Mouse (Mus musculus) kidney, embryonic 16.5 days (tissue): ENCODE data around the gene Mfrp. TPM values are rescaled to one million over a fixed set of nuclear protein-coding genes. Genes with fewer than 3 reads are reported as not detected.

Experiments
- ATAC-seq: fragments of 200-750 bp; cut with Nextera tagmentation; 2 replicates; pipeline ENCODE4 v1.8.0; 2017; ENCODE audit warnings: moderate TSS enrichment; ENCODE audit not compliant: low FRiP score, low TSS enrichment
- H3K27ac ChIP-seq: fragments of 300-500 bp; sonication (generic); 2 replicates; pipeline ENCODE4 v1.5.1; 2014; ENCODE audit warnings: low read length
- H3K27me3 ChIP-seq: fragments of 300-500 bp; sonication (generic); 2 replicates; pipeline ENCODE4 v1.6.1; 2014; ENCODE audit warnings: low read length, control low read depth, mixed read lengths; ENCODE audit not compliant: insufficient read depth
- H3K36me3 ChIP-seq: fragments of 300-500 bp; sonication (generic); 2 replicates; pipeline ENCODE4 v1.6.1; 2014; ENCODE audit warnings: low read length, control low read depth, mixed read lengths; ENCODE audit not compliant: insufficient read depth
- H3K4me1 ChIP-seq: fragments of 300-500 bp; sonication (generic); 2 replicates; pipeline ENCODE4 v1.6.1; 2014; ENCODE audit warnings: low read length, control low read depth, mixed read lengths; ENCODE audit not compliant: insufficient read depth
- H3K4me2 ChIP-seq: fragments of 300-500 bp; sonication (generic); replicated peaks from 2 replicates; pipeline ENCODE4 v1.6.1; 2014; ENCODE audit warnings: low read depth, low read length
- H3K4me3 ChIP-seq: fragments of 300-500 bp; sonication (generic); 2 replicates; pipeline ENCODE4 v1.5.1; 2014; ENCODE audit warnings: mild to moderate bottlenecking, low read length
- H3K9ac ChIP-seq: fragments of 300-500 bp; sonication (generic); replicated peaks from 2 replicates; pipeline ENCODE4 v1.6.1; 2014; ENCODE audit warnings: low read length
- H3K9me3 ChIP-seq: fragments of 300-500 bp; sonication (generic); 2 replicates; pipeline ENCODE4 v1.6.1; 2016; ENCODE audit warnings: low read length, control low read depth
- WGBS: fragments of 180-500 bp; shearing (Covaris S2); extraction: QIAGEN DNeasy Blood & Tissue Kit; methylation state at CpG from one replicate; pipeline ENCODE4 v1.1.7; 2014; 5-methylcytosine and 5-hydroxymethylcytosine counted together
- polyA plus RNA-seq: library from polyadenylated mRNA; unstranded; fragments of >200 nt; fragmentation: Nextera tagmentation; extraction: Ambion mirVana; gene quantifications from 2 replicates; pipeline ENCODE4 v1.2.1, GENCODE M21; 2015

The Mfrp gene
- polyA plus RNA-seq, 1 experiment from 2014 or later, result 0.25 TPM

GRCm38 (mm10) chr9:44125546-44126428 is 24.3 kb downstream of the Mfrp start:
- H3K4me2 ChIP-seq, result 0 out of 2 replicates have a peak overlapping the region, but pooled peaks have one; percentile 10
- no peaks in the 10 kb centered on the region for H3K9me3 ChIP-seq
- H3K36me3 ChIP-seq, result no peaks in the 10 kb centered on the region
- WGBS, result 21% methylated on average over 18 of the region's 18 CpGs
- peak overlapping the region; percentile 37 for H3K27ac ChIP-seq
- peaks cover 42% of the 10 kb centered on the region for H3K4me1 ChIP-seq
- no peak overlapping the region; the same call in 1 of the 2 replicates for H3K9ac ChIP-seq
- peak; percentile 52 for ATAC-seq
- H3K4me3 ChIP-seq, result no peak overlapping the region
- H3K27me3 ChIP-seq, result no peaks in the 10 kb centered on the region

GRCm38 (mm10) chr9:44126746-44127145 is 25.2 kb downstream of the Mfrp start:
- Histone ChIP-seq H3K4me1 (peaks cover 52% of the 10 kb centered on the region), H3K9me3 (no peaks in the 10 kb centered on the region), H3K4me2 (no peak overlapping the region), H3K4me3 (no peak overlapping the region), H3K27ac (peak overlapping the region; percentile 31), H3K9ac (no peak overlapping the region), H3K36me3 (no peaks in the 10 kb centered on the region), H3K27me3 (no peaks in the 10 kb centered on the region)
- no peak for ATAC-seq
- WGBS, result 86% methylated on average over 3 of the region's 3 CpGs

GRCm38 (mm10) chr9:44127351-44127801 is 25.8 kb downstream of the Mfrp start:
- no peaks in the 10 kb centered on the region for H3K36me3 ChIP-seq
- no peak for ATAC-seq
- no peaks in the 10 kb centered on the region for H3K9me3 ChIP-seq
- no peak overlapping the region for H3K4me3 ChIP-seq
- H3K27me3 ChIP-seq, result peaks cover 2% of the 10 kb centered on the region; the same call in 1 of the 2 replicates
- H3K9ac ChIP-seq, result no peak overlapping the region
- H3K4me2 ChIP-seq, result no peak overlapping the region
- peaks cover 58% of the 10 kb centered on the region for H3K4me1 ChIP-seq
- 64% methylated on average over 3 of the region's 3 CpGs for WGBS
- peak overlapping the region; percentile 31; the same call in 1 of the 2 replicates for H3K27ac ChIP-seq

GRCm38 (mm10) chr9:44129633-44130032 is 28.1 kb downstream of the Mfrp start:
- Histone ChIP-seq H3K9me3 (no peaks in the 10 kb centered on the region), H3K27me3 (peaks cover 4% of the 10 kb centered on the region; the same call in 1 of the 2 replicates), H3K36me3 (no peaks in the 10 kb centered on the region), H3K9ac (peak overlapping the region; percentile 71), H3K27ac (peak overlapping the region; percentile 90), H3K4me3 (peak overlapping the region; percentile 44), H3K4me2 (peak overlapping the region; percentile 69), H3K4me1 (peaks cover 76% of the 10 kb centered on the region)
- no peak for ATAC-seq
- WGBS, result 6% methylated on average over 9 of the region's 9 CpGs

- H3K27me3 ChIP-seq, result peaks cover 4% of the 10 kb centered on the region; the same call in 1 of the 2 replicates
- H3K4me2 ChIP-seq, result peak overlapping the region; percentile 69
- H3K4me1 ChIP-seq, result peaks cover 72% of the 10 kb centered on the region
- no peaks in the 10 kb centered on the region for H3K36me3 ChIP-seq
- ATAC-seq, result peak; percentile 53
- 0% methylated on average over 27 of the region's 27 CpGs for WGBS
- H3K9me3 ChIP-seq, result no peaks in the 10 kb centered on the region
- H3K27ac ChIP-seq, result peak overlapping the region; percentile 90
- H3K9ac ChIP-seq, result peak overlapping the region; percentile 71
- peak overlapping the region; percentile 44 for H3K4me3 ChIP-seq
These were observed 28.5 kb downstream of the Mfrp start for GRCm38 (mm10) chr9:44130034-44130433.

- H3K4me1 ChIP-seq, result peaks cover 70% of the 10 kb centered on the region
These were observed 29.2 kb downstream of the Mfrp start for GRCm38 (mm10) chr9:44130581-44131275.

GRCm38 (mm10) chr9:44131276-44131590 is 29.7 kb downstream of the Mfrp start:
- Histone ChIP-seq H3K9me3 (no peaks in the 10 kb centered on the region), H3K4me3 (no peak overlapping the region), H3K4me2 (peak overlapping the region; percentile 69; the same call in 1 of the 2 replicates), H3K4me1 (peaks cover 71% of the 10 kb centered on the region), H3K9ac (peak overlapping the region; percentile 44; the same call in 1 of the 2 replicates), H3K27me3 (peaks cover 4% of the 10 kb centered on the region; the same call in 1 of the 2 replicates), H3K36me3 (no peaks in the 10 kb centered on the region), H3K27ac (peak overlapping the region; percentile 90)
- ATAC-seq, result no peak
- WGBS, result 36% methylated on average over 7 of the region's 7 CpGs

More at GRCm38 (mm10) chr9:44130581-44131275, 29.2 kb downstream of the Mfrp start:
- 14% methylated on average over 19 of the region's 19 CpGs for WGBS
- H3K9ac ChIP-seq, result peak overlapping the region; percentile 71; the same call in 1 of the 2 replicates
- H3K9me3 ChIP-seq, result no peaks in the 10 kb centered on the region
- H3K27me3 ChIP-seq, result peaks cover 4% of the 10 kb centered on the region; the same call in 1 of the 2 replicates
- ATAC-seq, result peak; percentile 46
- peak overlapping the region; percentile 44 for H3K4me3 ChIP-seq
- H3K36me3 ChIP-seq, result no peaks in the 10 kb centered on the region
- H3K4me2 ChIP-seq, result peak overlapping the region; percentile 69
- peak overlapping the region; percentile 90 for H3K27ac ChIP-seq

GRCm38 (mm10) chr9:44132200-44132599 is 30.7 kb downstream of the Mfrp start:
- peaks cover 69% of the 10 kb centered on the region for H3K4me1 ChIP-seq
- no peak for ATAC-seq

GRCm38 (mm10) chr9:44133287-44133686 is 31.8 kb downstream of the Mfrp start:
- peaks cover 73% of the 10 kb centered on the region for H3K4me1 ChIP-seq

More at GRCm38 (mm10) chr9:44132200-44132599, 30.7 kb downstream of the Mfrp start:
- no peak overlapping the region for H3K4me3 ChIP-seq
- 66% methylated on average over 5 of the region's 5 CpGs for WGBS
- H3K27me3 ChIP-seq, result peaks cover 4% of the 10 kb centered on the region; the same call in 1 of the 2 replicates
- H3K9me3 ChIP-seq, result no peaks in the 10 kb centered on the region
- H3K9ac ChIP-seq, result peak overlapping the region; percentile 39; the same call in 1 of the 2 replicates
- peak overlapping the region; percentile 90 for H3K27ac ChIP-seq
- H3K4me2 ChIP-seq, result no peak overlapping the region
- H3K36me3 ChIP-seq, result no peaks in the 10 kb centered on the region

More at GRCm38 (mm10) chr9:44133287-44133686, 31.8 kb downstream of the Mfrp start:
- ATAC-seq, result no peak
- peak overlapping the region; percentile 76; the same call in 1 of the 2 replicates for H3K9ac ChIP-seq
- peak overlapping the region; percentile 60 for H3K4me3 ChIP-seq
- peaks cover 4% of the 10 kb centered on the region; the same call in 1 of the 2 replicates for H3K27me3 ChIP-seq
- H3K36me3 ChIP-seq, result no peaks in the 10 kb centered on the region
- peak overlapping the region; percentile 90 for H3K27ac ChIP-seq
- WGBS, result 10% methylated on average over 2 of the region's 2 CpGs
- no peaks in the 10 kb centered on the region for H3K9me3 ChIP-seq
- peak overlapping the region; percentile 88 for H3K4me2 ChIP-seq
